Mouse (Mus musculus) bone marrow macrophage, adult 2 months (primary cell): ENCODE data around the gene Gpx6.

Experiments used
- CTCF ChIP-seq: IDR thresholded peaks from 2 replicates; pipeline ENCODE4 v1.5.1; 2012; ENCODE audit warnings: low read depth, mild to moderate bottlenecking, low read length, moderate library complexity
- POLR2A ChIP-seq: IDR thresholded peaks from 2 replicates; pipeline ENCODE4 v1.6.1; 2012; ENCODE audit warnings: mild to moderate bottlenecking, low read depth, low read length, borderline replicate concordance

- TF ChIP-seq CTCF: no peak
- TF ChIP-seq POLR2A: no peak
Observed at GRCm38 (mm10) chr13:21267541-21267940, 44.4 kb upstream of the Gpx6 start.
